Comparison of ENCODE assay signal across 10 mouse cellular contexts in the genomic region with DNA sequence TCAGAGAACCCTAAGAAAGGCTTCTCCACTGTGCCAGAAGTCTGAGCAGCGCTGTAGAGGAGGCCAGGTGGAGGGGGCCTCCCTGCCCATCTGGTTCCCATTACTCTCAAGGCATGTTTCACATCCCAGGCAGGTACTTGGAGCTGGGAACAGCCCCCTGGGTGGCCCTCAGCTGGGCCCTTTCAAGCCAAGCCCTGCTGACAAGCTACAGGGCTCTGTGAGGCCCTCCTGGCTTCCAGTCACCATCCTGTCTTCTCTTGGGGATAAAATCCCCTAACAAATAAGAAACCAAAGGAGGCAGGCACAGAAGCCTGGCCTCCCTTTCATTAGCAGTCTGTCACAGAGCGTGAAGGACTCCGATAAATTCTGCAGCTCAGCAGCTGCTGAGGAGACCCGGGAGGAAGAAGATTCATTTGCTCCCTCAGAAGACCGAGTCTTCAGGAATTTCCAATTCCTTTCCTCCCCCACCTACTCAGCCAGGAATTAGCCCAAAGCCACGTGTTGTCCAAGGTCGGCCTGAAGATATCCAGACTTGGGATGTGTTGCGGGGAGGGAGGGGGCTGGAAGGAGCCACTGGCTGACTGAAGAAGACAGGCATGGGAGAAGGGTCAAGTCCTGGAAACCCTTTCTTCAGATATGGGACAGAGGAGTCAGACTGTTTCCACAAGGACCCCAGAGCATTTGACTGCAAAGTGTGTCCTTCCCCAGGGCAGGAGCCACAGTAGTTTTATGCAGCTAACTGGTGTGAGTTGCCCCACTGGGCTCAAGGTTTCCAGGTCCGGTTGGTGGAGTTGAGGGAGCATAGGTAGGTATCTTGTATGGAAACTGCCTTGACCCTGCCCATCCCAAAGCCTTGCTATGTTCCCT.
DNase-seq lines count a peak whose midpoint lies in the region; ATAC-seq and TF ChIP-seq lines count a peak whose summit lies in the region.
"Had no signal": no experiment of that assay in that cellular context is flagged by ENCODE, and none has a peak within 500 bp of the region (broad histone marks: within the 10 kb centered on the region; RNA-seq: fewer than 3 reads in every experiment).

No protein-coding gene starts in this region.

- no peaks in the 10 kb centered on the region for H3K36me3 ChIP-seq in heart, embryonic 12.5 days
- H3K36me3 ChIP-seq in heart, adult 2 months (ENCODE audit: control insufficient read depth, insufficient read depth, low read length): no peaks in the 10 kb centered on the region
- no peaks in the 10 kb centered on the region for H3K36me3 ChIP-seq in hindbrain, embryonic 15.5 days
- H3K36me3 ChIP-seq in neural tube, embryonic 11.5 days (ENCODE audit: control insufficient read depth, insufficient read depth, low read length): no peaks in the 10 kb centered on the region

- no peaks in the 10 kb centered on the region for H3K79me2 ChIP-seq in heart, adult 2 months (replicated peaks; ENCODE audit: control insufficient read depth, insufficient read depth, low read length)

- H3K27me3 ChIP-seq in heart, embryonic 12.5 days (replicated peaks): 0 out of 2 replicates have a peak, but pooled peaks cover 5% of the 10 kb centered on the region
- H3K27me3 ChIP-seq in heart, adult 2 months (ENCODE audit: control insufficient read depth, insufficient read depth, low read length): no peaks in the 10 kb centered on the region
- H3K27me3 ChIP-seq in hindbrain, embryonic 15.5 days: no peaks in the 10 kb centered on the region
- H3K27me3 ChIP-seq in neural tube, embryonic 11.5 days (ENCODE audit: control insufficient read depth, insufficient read depth, low read length): no peaks in the 10 kb centered on the region

- H3K9me3 ChIP-seq in heart, embryonic 12.5 days (replicated peaks): no peaks in the 10 kb centered on the region
- no peaks in the 10 kb centered on the region for H3K9me3 ChIP-seq in hindbrain, embryonic 15.5 days
- no peaks in the 10 kb centered on the region for H3K9me3 ChIP-seq in neural tube, embryonic 11.5 days (ENCODE audit: control insufficient read depth, low read length)

- H3K4me3 ChIP-seq in heart, embryonic 12.5 days: no peak overlapping the region
- H3K4me3 ChIP-seq in heart, adult 2 months: no peak overlapping the region
- no peak overlapping the region for H3K4me3 ChIP-seq in hindbrain, embryonic 15.5 days
- no peak overlapping the region for H3K4me3 ChIP-seq in neural tube, embryonic 11.5 days (ENCODE audit: low read depth, low read length)

- H3K27ac ChIP-seq in heart, embryonic 12.5 days (ENCODE audit: poor library complexity, severe bottlenecking): no peak overlapping the region
- no peak overlapping the region for H3K27ac ChIP-seq in heart, adult 2 months
- H3K27ac ChIP-seq in hindbrain, embryonic 15.5 days (replicated peaks): peak overlapping the region; percentile 72
- H3K27ac ChIP-seq in neural tube, embryonic 11.5 days (ENCODE audit: low read depth, low read length): peak overlapping the region; percentile 65; the same call in 1 of the 2 replicates

- TF ChIP-seq CTCF in heart, adult 2 months (IDR thresholded peaks at IDR 0.05): no peak

- peaks cover 25% of the 10 kb centered on the region for H3K4me1 ChIP-seq in heart, embryonic 12.5 days (replicated peaks)
- H3K4me1 ChIP-seq in heart, adult 2 months (ENCODE audit: control insufficient read depth, insufficient read depth, low read length): no peaks in the 10 kb centered on the region
- H3K4me1 ChIP-seq in hindbrain, embryonic 15.5 days (replicated peaks): peaks cover 47% of the 10 kb centered on the region
- H3K4me1 ChIP-seq in neural tube, embryonic 11.5 days (ENCODE audit: control insufficient read depth, insufficient read depth, low read length): peaks cover 36% of the 10 kb centered on the region

- WGBS in heart, embryonic 12.5 days: 20% methylated on average over 9 of the region's 9 CpGs
- WGBS in heart, adult 2 months: 51% methylated on average over 9 of the region's 9 CpGs
- WGBS in hindbrain, embryonic 15.5 days: 36% methylated on average over 9 of the region's 9 CpGs
- WGBS in neural tube, embryonic 11.5 days: 36% methylated on average over 9 of the region's 9 CpGs

- intact Hi-C loops in heart, adult 2 months (cut with DNase I): loop anchor here (5.0 kb wide), 1 partner anchor 117 kb away; a partner anchor contains a TSS

- ATAC-seq in heart, embryonic 12.5 days (ENCODE audit: insufficient number of reproducible peaks, low FRiP score): 0 out of 2 replicates have a peak, but pooled peaks have one; percentile 50
- peak; percentile 38; the same call in 1 of the 2 replicates for ATAC-seq in hindbrain, embryonic 15.5 days (ENCODE audit: low FRiP score, low read depth)
- no peak for ATAC-seq in neural tube, embryonic 11.5 days (ENCODE audit: insufficient read depth, low FRiP score, low TSS enrichment)
- ATAC-seq in megakaryocyte progenitor cell, adult 5-6 weeks (replicated peaks; ENCODE audit: poor library complexity): no peak

- no peak for DNase-seq in heart, adult 2 months
- DNase-seq in embryo, embryonic 9.5 days (ENCODE audit: extremely low spot score): peak; percentile 56
- peak; percentile 56 for DNase-seq in neural tube, embryonic 11.5 days (ENCODE audit: low spot score)
- DNase-seq in right cerebral cortex, postnatal 25 days: no peak
- DNase-seq in adrenal gland, postnatal 10 days: no peak
- DNase-seq: B cell, adult 2 months; lung, postnatal 14 days had no signal

- H3K9ac ChIP-seq in heart, embryonic 12.5 days: no peak overlapping the region
- no peak overlapping the region for H3K9ac ChIP-seq in heart, adult 2 months (ENCODE audit: low read depth, low read length)
- H3K9ac ChIP-seq in hindbrain, embryonic 15.5 days: peak overlapping the region; percentile 16; the same call in 1 of the 2 replicates
- peak overlapping the region; percentile 10; the same call in 1 of the 2 replicates for H3K9ac ChIP-seq in neural tube, embryonic 11.5 days (ENCODE audit: low read length)

- no peak for TF ChIP-seq POLR2A in heart, adult 2 months (IDR thresholded peaks at IDR 0.05; ENCODE audit: insufficient read depth, low read depth, low read length)

- H3K4me2 ChIP-seq in heart, embryonic 12.5 days: peak overlapping the region; percentile 6; the same call in 1 of the 2 replicates
- H3K4me2 ChIP-seq in hindbrain, embryonic 15.5 days: no peak overlapping the region
- no peak overlapping the region for H3K4me2 ChIP-seq in neural tube, embryonic 11.5 days (ENCODE audit: low read depth)

- no peak for TF ChIP-seq EP300 in heart, adult 2 months (IDR thresholded peaks at IDR 0.05; ENCODE audit: insufficient read depth, low read depth, low read length)

Comparison
In these comparisons a context has a peak if more than half of its experiments do, and no peak if none do; other contexts are left out.
1. ATAC-seq: peak in heart, embryonic 12.5 days (single experiment) and hindbrain, embryonic 15.5 days (single experiment); none in neural tube, embryonic 11.5 days (single experiment) and megakaryocyte progenitor cell, adult 5-6 weeks (single experiment).
2. H3K27ac ChIP-seq: peak in hindbrain, embryonic 15.5 days (single experiment) and neural tube, embryonic 11.5 days (single experiment); none in heart, embryonic 12.5 days (single experiment) and heart, adult 2 months (single experiment).
3. H3K9ac ChIP-seq: peak in hindbrain, embryonic 15.5 days (single experiment) and neural tube, embryonic 11.5 days (single experiment); none in heart, embryonic 12.5 days (single experiment) and heart, adult 2 months (single experiment).
4. DNase-seq: peak in embryo, embryonic 9.5 days (single experiment) and neural tube, embryonic 11.5 days (single experiment); none in heart, adult 2 months (0 of 2), right cerebral cortex, postnatal 25 days (single experiment) and adrenal gland, postnatal 10 days (single experiment).